Mouse (Mus musculus) layer of hippocampus, postnatal 10 days (tissue): ENCODE measurements at regions not wholly inside any gene's neighbourhood (a gene's known extent, or its start where the extent isn't known, plus 50 kb on each side); places are given as distances from the start of the nearest gene placed in this dataset.
A peak's percentile ranks its signal among the peaks of the same experiment; 100 is the strongest.

Experiments
- DNase-seq, 2 experiments: peaks; one replicate each; pipeline ENCODE4 v3.0.0; 2021; ENCODE audit warnings: low spot score in 2 of 2

GRCm38 (mm10) chrX:167152611-167153010 lies 56.5 kb downstream of the Tmsb4x start:
- peak; percentile 41 to 59 for DNase-seq

DNA sequence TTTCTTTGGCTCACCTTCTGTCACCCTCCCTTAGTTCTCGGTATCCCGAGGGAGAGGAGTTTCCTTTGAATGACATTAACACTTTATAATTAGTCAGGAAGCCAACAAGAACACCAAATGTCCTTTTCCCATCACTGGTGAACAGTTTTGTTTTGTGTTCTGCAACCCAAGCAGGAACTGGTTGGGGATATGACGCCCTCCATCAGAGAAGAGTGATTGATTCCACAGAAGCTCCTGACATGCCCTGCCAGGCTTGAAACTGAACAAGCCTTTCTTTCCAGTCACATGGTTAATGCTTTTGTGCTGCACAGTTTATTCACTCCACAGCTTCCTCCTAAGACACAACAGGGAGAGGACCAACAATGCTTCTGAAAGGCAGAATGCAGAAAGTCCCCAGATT lies 57.8 kb downstream of the Tmsb4x start:
- DNase-seq, result no peak

- DNase-seq, result no peak
These were observed 59.7 kb downstream of the Tmsb4x start for GRCm38 (mm10) chrX:167149400-167149799.

DNA sequence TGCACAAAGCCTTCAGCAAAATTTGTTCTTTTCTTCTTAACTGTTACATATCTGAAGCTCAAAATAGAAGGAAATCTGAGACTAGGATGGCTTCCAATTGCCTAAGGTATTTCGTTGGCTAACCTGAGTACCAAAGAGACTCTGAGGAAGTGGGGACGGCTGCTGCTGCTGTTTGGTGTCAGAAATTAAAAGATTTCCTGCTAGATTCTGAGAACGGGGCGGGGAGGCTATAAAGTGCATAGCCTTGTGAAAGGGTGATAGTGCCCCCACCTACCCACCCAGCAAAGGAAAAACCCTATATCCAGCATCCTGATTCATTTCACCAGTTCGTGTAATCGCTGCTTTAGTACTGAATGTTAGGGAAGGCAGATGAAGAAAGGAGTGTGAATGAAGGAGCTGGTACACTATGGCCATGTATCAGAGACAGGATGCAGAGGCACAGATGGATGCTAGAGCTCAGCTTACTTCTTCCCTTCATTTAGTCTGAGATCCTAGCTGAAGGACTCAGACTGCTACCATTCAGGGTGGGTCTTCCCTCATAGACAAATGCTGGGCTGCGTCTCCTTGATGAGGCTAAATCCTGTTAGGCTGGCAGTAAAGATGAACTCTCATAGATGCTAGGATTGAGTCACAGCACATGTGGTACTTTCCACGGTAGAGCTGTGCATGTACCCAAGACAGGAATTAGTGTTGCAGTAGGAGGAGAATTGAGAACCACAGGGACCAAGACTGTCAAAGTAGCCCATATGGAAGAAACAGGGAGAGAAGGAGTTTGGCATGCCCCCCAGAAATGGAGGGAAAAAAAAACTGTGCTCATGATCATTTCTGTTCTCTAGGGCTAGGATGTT lies 62.4 kb downstream of the Tmsb4x start:
- DNase-seq, result no peak

DNA sequence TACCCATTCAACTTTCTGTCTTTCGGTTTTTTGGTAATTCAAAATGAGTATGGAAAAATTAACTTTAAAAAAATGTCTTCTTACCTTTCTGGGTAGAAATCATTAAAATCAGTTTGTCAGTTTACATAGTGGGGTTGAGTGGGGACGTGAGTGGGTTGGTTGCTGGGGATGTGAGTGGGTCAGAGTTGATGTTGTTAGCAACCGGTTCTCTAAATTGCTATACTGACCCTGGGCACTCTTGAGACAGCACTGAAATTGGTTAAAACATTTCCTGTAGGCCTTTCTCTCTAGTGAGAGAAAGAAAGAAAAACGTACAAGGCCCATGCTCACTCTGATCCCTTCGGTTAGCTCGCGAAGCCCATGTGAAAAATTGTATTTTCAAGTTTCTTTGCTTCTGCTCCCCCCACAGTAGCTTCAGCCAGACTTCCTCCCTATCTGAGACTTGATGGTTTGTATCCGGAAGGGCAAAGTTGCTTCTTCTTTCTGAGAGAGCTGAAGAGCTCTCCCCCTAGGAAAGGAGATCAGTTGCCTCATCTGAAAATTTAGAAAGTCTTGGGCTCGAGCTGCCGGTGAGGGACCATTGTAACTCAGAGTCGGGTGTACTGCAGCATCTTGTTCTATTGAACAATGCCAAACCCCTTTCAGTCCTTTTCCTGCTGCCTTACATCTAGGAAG lies 63.5 kb downstream of the Tmsb4x start:
- no peak for DNase-seq

DNA sequence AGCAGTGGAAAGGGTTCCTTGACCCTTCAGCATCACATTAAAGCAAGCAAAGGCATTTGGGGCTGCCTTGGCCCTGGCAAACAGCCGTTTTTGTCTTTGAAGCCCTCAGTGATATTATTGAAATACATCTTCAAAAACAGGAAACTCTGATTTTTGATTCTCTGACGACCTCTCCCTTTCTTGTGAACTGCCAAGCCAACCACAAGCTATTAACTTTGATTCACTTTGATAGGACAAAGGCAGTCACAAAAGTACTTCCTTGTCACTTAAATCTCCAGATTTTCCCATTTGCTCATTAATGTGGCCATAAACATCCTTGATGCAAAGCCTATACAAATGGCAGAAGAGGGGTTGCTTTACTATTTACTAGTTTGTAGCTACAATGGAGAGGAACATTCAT lies 70.0 kb downstream of the Tmsb4x start:
- no peak for DNase-seq

DNA sequence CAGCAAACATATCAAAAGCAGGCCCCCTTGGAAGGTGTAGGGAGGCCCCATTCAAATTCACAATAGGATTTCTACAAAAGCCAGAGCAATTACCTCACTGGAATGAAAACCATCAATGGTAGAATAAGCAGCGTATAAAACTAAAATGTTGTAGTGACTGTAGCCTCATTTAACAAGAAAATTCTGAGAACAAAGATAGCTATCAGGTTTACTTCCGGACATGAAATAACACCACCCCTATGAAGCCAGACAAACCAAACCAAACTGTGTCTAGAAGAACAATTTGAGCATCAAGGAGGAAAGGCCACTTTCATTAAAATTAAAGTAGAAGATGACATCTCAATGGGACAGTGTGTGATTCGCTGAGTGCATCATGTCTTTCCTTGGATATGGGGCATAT lies 74.9 kb downstream of the Tmsb4x start:
- no peak for DNase-seq

DNA sequence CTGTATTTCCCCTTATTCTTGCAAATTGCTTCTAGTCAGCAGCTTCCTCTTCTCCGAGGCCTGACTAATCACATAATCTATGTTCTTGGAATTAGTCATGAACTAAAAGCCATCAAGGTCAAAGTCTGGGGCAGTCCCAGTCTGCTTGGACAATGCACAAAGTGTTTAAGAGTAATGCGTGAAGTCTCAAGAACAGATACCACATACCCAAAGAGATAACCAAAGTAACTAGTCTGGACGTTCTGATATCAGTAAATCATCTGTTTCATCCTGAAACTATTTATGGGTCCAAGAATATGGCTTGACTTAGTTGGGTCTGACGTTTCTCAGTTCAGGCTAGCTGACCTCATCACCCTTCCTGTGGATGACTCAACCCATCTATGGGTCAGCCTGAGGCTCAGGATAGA lies 76.1 kb downstream of the Tmsb4x start:
- no peak for DNase-seq

- DNase-seq, result no peak
These were observed 77.8 kb downstream of the Tmsb4x start for GRCm38 (mm10) chrX:167131317-167131716.

- DNase-seq, result no peak
These were observed 78.5 kb downstream of the Tmsb4x start for GRCm38 (mm10) chrX:167130601-167131000.

DNA sequence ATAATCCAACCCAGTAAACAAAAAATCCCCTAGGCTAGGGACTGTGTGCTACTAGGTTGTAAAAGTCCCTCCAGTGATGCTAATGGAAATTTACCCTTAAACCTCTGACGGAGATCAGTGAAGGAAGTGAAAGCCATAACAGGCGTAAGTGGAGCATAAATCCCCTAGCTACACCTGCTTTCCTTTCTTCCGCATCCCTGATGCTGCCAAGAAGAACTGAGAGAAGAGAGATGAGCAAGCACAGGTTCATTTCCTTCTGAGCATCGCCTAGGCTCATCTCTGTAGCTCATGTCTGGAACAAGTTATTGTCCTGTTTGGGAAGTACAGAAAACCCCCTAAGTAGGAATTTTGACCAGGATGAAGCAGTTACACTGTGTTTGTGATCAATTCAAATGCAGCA lies 89.8 kb downstream of the Tmsb4x start:
- no peak for DNase-seq

- DNase-seq, result no peak
These were observed 94.0 kb downstream of the Tmsb4x start for GRCm38 (mm10) chrX:167115096-167115495.

DNA sequence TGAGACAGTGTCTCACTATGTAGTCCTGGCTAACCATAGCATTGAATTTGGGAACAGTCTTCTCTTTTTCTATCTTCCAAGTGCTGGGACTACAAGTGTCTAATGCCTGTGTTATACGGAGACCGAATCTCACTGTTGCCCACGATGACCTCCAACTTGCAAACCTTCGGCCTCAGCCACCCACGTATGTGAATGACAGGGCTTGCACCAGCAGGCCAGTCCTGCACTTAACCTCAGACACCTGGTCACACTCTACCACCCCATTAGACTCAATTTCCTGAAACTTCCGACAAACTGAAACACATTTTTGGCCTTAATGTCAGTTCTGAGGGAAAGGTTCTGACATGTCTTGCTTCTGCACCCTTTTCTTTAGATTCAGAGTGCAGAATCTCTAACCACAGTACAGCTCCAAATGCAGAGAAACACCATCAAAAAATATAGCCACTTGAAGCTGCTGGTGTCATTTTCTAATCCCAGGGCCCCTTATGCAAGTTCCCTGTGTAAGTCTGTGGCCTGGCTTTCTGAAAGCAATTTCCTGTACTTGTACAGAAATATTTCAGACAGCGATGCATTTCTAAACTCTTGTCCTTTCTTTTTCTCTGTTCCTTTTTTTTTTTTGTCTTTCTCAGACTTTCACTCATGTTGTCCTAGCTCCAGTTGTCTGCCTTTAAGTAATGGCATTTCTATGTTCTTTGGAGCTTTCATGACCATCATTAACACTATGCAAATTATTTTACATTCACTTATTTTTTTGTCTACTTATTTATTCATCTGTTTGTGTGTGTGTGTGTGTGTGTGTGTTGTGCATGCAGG lies 97.8 kb downstream of the Tmsb4x start:
- no peak for DNase-seq

DNA sequence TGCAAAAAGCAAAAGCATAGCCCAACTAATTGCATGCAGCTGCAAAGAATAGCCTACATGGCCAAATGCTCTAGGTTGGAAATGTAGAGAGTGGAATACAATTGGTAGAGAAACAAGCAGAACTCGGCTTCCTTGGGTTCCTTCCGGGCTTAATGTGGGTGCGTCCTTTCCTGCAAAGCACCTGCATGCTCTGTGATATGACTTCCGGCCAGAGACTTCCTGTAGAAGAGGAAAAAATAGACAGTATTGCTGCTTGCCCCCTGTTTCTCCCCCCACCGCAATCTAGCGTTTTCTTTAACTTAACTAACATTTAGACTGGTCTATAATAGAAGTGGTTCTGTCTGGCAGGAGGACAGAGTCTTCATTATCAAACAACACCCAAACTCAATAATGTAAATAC lies 100.8 kb downstream of the Tmsb4x start:
- no peak for DNase-seq

DNA sequence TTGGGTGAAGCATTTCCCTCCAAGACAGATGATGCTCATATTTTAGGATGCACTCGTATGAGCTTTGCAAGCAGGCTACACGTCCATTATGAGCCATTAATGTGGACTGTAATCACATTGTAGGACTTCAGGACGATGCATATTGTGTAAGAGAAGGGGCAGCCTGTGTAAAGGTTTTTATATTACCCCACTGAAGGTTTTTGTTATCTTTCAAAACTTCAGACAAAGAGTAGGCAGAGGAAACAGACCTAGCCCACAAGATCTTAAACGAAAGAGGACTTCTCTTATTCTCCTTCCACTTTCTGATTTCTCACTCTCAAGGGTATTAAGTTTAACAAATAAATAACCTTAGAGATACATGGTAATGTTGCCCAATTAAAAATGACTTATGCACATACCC lies 101.6 kb downstream of the Tmsb4x start:
- DNase-seq, result no peak

DNA sequence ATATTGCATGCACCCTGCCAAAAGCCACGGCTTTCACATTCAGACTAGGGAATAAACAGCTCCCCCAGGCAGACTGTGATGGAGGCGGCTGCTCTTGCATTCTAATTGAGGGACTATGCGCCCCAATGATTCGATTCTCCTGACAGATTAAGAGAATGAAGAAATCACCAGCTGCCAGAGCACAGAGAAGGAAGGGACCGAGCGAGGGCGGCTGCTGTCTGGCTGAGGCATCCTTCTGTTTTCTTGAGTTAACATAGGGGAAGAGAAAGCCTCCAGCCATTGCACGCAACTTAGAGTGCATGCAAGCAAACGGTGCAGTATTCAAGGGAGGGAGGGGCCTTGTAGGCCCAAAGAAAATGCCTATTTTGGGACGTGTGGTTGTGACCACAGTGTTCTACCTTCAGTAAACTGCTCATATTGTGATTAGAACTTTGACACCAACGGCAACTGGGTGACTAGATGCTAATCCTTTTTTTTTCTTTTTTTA lies 103.1 kb downstream of the Tmsb4x start:
- peak; percentile 17 to 27 for DNase-seq

- no peak for DNase-seq
These were observed 103.8 kb downstream of the Tmsb4x start for GRCm38 (mm10) chrX:167105354-167105753.

DNA sequence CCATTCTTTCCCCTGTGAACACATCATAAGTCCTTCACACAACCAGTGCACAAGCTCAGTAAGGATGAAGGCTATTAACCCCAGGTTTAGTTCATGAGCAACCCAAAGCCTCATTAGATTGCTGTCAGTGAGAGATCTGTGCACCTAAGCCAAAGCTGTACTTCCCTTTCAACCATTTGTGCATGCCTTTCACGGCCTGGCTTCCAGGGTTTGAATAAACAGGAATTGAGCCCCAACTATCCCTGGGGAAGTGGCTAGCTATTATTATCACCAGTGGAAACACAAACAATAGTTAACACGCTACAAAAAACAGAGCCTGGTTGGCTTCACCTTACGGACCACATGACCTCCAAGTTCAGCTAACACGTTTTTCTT lies 104.9 kb downstream of the Tmsb4x start:
- DNase-seq, result no peak

- peak in 1 of 2 experiments; percentile 7 for DNase-seq
These were observed 105.4 kb downstream of the Tmsb4x start for GRCm38 (mm10) chrX:167103501-167104246.

DNA sequence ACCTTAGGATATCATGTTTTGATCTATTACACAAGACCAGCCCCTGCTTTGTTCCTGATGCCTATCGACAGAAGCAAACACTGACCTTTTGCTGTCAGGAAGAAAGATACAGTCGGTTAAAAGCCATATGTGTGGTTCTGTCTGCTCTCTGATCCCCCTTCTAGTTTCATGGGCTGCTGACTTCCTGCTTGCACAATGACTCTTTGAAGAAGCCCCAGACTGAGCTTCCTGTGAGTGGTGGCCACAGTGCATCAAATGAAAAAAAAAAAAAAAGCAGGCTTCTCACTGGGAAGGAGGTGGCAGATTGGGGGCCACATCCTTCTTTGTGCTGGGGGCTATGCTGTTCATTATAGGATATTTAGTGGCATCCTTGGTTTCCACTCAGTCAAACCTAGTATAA lies 107.2 kb downstream of the Tmsb4x start:
- DNase-seq, result no peak

- no peak for DNase-seq
These were observed 109.7 kb downstream of the Tmsb4x start for GRCm38 (mm10) chrX:167099411-167099810.
